Mouse (Mus musculus): ENCODE results near the gene Vps37c.

The Vps37c gene

GRCm38 (mm10) chr19:10740641-10741440 is 52.3 kb downstream of the Vps37c start:
- DNase-seq (ENCODE audit: low spot score in 2 of 2) = peak; percentile 53 to 55

DNA sequence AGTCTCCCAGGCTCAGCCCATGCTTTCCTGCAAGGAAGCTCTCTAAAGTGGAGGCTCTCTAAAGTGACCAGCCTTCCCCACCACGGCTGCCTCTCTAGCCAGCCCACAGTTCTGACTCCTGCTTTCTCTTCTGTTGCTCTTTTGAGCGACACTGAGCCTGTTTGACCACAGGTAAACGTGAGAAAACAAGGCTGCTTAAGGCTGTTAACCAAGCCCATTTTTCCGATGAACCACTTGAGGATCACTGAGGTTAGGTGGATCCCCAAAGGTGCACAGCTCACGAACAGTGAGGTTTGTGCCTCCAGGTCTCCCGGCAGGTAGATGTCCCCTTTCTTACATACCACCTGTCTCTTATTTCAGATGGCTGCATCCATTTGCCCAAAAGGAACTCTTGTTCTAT is 53.6 kb downstream of the Vps37c start:
- DNase-seq (ENCODE audit: low spot score in 2 of 2) = no peak

GRCm38 (mm10) chr19:10742565-10742964 is 54.0 kb downstream of the Vps37c start:
- no peak for DNase-seq (ENCODE audit: low spot score in 2 of 2)

DNA sequence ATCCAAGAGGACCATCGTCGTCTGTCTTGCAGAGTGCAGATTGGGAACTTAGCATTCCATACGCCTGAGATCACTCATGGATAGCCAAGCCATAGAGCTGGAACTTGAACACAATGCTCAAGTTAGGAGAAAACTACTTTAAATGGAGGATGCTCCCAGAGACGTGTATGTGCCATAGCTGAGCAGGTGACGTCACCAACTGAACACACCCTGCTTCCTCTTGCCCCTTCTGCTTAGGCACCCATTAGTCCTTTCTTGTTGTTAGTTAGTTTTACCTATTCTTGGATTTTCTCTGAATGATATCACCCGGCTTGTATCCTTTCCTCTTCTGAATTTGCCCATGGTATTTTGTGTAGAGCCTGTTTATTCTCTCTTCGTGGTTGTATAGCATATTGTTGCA is 58.6 kb downstream of the Vps37c start:
- no peak for DNase-seq (ENCODE audit: low spot score in 2 of 2)

- no peak for DNase-seq (ENCODE audit: low spot score in 2 of 2)
Observed at GRCm38 (mm10) chr19:10747718-10748117, 59.2 kb downstream of the Vps37c start.

DNA sequence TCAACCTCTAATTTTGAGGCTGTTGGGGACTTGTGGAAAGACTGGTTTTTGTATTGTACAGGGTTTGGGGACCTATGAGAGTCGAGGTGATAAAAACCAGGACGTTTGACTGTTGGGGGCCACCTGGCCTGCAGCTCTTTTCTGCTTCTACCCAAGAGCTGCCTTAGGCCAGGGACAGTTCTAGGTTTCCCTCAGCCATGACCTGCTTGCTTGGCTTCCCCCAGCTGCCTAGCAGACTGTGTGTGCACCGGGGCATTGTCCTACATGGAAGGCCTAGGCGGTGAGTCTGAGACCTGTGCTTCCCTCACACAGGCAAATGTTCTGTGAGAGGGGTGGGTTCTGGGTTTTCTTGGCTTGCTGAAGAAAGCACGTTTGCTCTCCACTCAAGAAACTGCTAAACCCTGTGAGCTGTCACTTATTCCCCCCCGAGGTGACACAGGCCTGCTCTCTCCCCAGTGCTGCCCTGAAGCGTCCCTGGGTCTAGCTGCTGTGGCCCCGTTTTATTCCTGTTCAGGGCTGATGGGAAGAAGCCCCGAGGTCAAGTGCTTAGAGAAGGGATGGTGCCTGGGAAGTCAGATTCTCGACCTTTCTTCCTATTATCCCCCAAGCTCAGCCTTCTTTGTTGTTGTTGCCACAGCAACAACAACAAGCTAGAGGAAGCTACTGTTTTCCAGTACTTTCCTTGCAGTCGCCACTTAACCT is 60.0 kb downstream of the Vps37c start:
- DNase-seq (ENCODE audit: low spot score in 2 of 2) = no peak

GRCm38 (mm10) chr19:10749295-10749694 is 60.8 kb downstream of the Vps37c start:
- DNase-seq (ENCODE audit: low spot score in 2 of 2) = no peak

DNA sequence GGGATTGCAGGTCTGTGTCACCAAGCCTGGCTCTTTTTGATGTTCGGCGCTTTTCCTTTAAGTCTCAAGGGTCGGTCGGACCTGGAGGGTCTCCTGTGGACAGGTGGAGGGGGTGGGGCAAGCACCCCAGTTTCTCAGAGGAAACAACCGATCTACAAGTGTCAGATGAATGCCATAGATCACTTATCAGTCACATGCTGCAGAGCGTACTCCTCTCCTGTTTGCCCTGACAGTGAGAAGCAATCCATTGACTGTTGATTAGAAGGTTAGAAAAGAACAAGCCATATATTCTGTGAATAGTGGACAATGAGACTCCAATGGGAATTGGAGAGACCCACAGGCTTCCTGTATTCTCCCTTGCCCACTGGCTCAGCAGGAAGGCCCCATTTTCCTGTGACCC is 61.6 kb downstream of the Vps37c start:
- DNase-seq (ENCODE audit: low spot score in 2 of 2) = no peak

- DNase-seq (ENCODE audit: low spot score in 2 of 2) = no peak
Observed at GRCm38 (mm10) chr19:10751607-10752006, 63.1 kb downstream of the Vps37c start.

DNA sequence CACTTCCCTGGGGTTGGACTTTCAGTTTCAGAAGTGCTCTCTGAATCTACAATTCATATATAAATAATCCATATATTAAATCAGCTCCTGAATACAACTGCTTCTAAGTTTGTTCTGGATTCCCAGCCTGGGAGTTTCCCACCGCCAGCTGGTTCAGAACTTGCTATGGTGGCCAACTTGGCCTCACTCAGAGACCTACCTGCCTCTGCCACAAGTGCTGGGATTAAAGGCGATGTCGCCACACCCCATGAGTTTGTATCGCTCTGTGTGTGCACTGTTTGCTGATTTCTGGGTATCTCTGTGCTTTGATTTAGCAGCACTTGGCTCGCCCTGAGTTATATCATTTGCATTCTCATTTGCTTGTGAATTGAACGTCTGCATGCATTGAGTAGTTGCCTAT is 63.6 kb downstream of the Vps37c start:
- no peak for DNase-seq (ENCODE audit: low spot score in 2 of 2)

GRCm38 (mm10) chr19:10752646-10753045 is 64.1 kb downstream of the Vps37c start:
- DNase-seq (ENCODE audit: low spot score in 2 of 2) = no peak

- no peak for DNase-seq (ENCODE audit: low spot score in 2 of 2)
Observed at GRCm38 (mm10) chr19:10757125-10757524, 68.6 kb downstream of the Vps37c start.

DNA sequence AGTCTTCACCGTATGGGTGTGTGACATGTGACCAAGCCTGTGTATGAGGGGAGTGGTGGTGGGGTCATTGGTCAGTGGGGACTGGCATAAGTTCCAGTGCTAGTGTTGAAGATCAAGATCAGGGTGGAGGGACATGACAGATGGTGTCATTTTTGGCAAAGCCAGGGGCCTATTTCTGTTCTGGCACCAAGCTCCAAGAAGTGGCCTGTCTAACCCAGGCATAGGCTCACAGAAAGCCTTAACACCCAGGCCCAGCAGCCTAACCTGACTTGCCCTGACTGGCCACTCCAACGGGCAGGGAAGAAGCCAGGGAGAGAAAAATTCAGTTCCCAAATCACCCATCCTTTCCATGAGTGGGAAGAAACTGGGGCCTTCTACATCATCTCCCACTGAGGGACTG is 69.0 kb downstream of the Vps37c start:
- no peak for DNase-seq (ENCODE audit: low spot score in 2 of 2)

- DNase-seq (ENCODE audit: low spot score in 2 of 2) = no peak
Observed at GRCm38 (mm10) chr19:10758708-10759107, 70.2 kb downstream of the Vps37c start.

- no peak for DNase-seq (ENCODE audit: low spot score in 2 of 2)
Observed at GRCm38 (mm10) chr19:10759525-10759924, 71.0 kb downstream of the Vps37c start.

DNA sequence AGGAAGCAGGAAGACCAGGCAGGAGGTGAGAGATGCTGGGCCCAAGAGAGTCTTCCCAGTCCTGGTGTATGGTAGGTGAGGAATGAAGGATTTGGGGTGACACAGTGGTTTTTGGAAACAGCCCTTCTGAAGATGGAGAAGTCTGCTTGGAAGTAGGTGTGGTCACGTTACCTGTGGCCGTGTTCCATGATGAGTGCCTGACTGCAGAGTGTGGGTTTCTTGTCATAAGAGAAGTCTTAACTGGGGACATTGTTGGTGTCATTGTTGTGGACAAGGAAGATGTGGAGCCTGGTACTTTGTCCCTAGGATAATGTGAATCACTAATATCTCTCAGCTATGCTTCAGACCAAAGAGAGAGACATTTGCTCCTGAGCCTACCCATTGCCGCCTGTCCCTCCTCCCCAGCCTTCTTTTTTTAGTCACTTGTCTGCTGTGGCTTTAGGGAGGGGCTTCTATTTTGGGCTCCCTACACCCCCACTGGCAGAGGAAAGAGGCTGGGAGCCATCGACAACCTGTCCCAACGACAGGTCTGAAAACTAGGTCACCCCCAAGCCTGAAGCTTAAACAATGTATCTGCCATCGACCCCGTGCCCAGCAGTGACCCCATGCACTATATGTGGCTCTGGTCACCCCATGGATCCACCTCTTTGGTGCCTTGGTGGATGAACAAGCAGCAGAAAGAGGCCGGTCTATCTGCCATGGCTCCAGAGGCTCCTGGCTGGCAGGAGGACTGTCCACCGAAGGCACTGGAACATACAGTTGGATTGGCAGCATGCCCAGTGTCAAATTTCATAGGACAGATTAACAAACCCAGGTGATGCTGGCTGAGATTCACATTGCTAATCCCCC is 71.7 kb downstream of the Vps37c start:
- DNase-seq (ENCODE audit: low spot score in 2 of 2) = no peak

- no peak for DNase-seq (ENCODE audit: low spot score in 2 of 2)
Observed at GRCm38 (mm10) chr19:10761794-10762415, 73.4 kb downstream of the Vps37c start.

- no peak for DNase-seq (ENCODE audit: low spot score in 2 of 2)
Observed at GRCm38 (mm10) chr19:10762468-10762867, 73.9 kb downstream of the Vps37c start.

DNA sequence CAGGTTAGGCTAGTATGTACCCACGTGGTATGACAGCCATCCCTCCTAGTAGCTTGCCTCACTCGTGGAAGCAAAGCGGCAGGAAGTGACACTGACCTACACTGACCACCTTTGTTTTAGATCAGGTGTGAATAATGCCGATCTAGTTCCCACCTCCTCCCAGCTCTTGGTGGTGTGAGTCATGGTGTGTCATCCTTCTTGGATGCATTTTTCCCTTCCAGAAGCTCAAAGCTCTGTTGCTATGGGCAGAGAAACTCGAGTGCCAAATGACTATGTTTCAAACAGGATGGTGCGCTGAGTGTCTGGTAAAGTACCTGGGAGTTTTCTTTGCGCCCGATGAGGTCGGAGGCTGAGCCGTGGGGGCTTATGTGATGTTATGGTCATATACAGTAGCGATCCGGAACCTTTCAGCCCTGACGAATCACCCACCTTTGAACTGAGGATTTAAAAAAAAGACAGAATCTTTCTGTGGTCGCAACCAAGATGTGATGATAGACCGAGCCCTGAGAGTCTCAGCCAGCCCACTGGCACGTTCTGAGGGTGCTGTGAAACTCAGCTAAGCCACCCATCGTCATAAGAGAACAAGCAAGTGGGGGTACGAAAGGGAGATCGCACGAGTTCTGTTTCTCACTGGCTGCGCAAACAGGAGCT is 75.0 kb downstream of the Vps37c start:
- DNase-seq (ENCODE audit: low spot score in 2 of 2) = no peak
